Mouse (Mus musculus): ENCODE measurements at regions not wholly inside any gene's neighbourhood (a gene's known extent, or its start where the extent isn't known, plus 50 kb on each side); places are given as distances from the start of the nearest gene placed in this dataset.

- TF ChIP-seq CTCF (IDR thresholded peaks at IDR 0.05; ENCODE audit: low read depth, low read length) (no peak), POLR2A (IDR thresholded peaks at IDR 0.05; ENCODE audit: extremely low read depth, insufficient read depth, low read length) (no peak)
These were observed 101.0 kb upstream of the Stc2 start for GRCm38 (mm10) chr11:31470681-31471414.

All from liver, adult 2 months (tissue).